Mouse (Mus musculus) kidney, embryonic 15.5 days (tissue): ENCODE data around the gene Ank3. TPM values are rescaled to one million over a fixed set of nuclear protein-coding genes. Genes with fewer than 3 reads are reported as not detected.

Experiments used
- ATAC-seq: fragments of 200-750 bp; cut with Nextera tagmentation; replicated peaks from 2 replicates; pipeline ENCODE4 v1.8.0; 2017; ENCODE audit warnings: moderate TSS enrichment; ENCODE audit not compliant: low FRiP score
- H3K27ac ChIP-seq: fragments of 300-500 bp; sonication (generic); 2 replicates; pipeline ENCODE4 v1.5.1; 2015; ENCODE audit warnings: mild to moderate bottlenecking, inconsistent platforms
- H3K27me3 ChIP-seq: fragments of 300-500 bp; sonication (generic); 2 replicates; pipeline ENCODE4 v1.6.1; 2015; ENCODE audit warnings: inconsistent platforms
- H3K36me3 ChIP-seq: fragments of 300-500 bp; sonication (generic); 2 replicates; pipeline ENCODE4 v1.6.1; 2015; ENCODE audit warnings: inconsistent platforms
- H3K4me1 ChIP-seq: fragments of 300-500 bp; sonication (generic); 2 replicates; pipeline ENCODE4 v1.6.1; 2015; ENCODE audit warnings: inconsistent platforms
- H3K4me2 ChIP-seq: fragments of 300-500 bp; sonication (generic); 2 replicates; pipeline ENCODE4 v1.6.1; 2015; ENCODE audit warnings: moderate library complexity, mild to moderate bottlenecking, inconsistent platforms
- H3K4me3 ChIP-seq: fragments of 300-500 bp; sonication (generic); replicated peaks from 2 replicates; pipeline ENCODE4 v1.5.1; 2015; ENCODE audit warnings: mild to moderate bottlenecking, inconsistent platforms
- H3K9ac ChIP-seq: fragments of 300-500 bp; sonication (generic); 2 replicates; pipeline ENCODE4 v1.6.1; 2015; ENCODE audit warnings: mild to moderate bottlenecking, inconsistent platforms
- H3K9me3 ChIP-seq: fragments of 300-500 bp; sonication (generic); replicated peaks from 2 replicates; pipeline ENCODE4 v1.6.1; 2016; ENCODE audit warnings: inconsistent platforms
- WGBS: fragments of 180-500 bp; shearing (Covaris S2); methylation state at CpG from one replicate; pipeline ENCODE4 v1.1.7; 2015; ENCODE audit warnings: mixed read lengths; 5-methylcytosine and 5-hydroxymethylcytosine counted together
- polyA plus RNA-seq: library from polyadenylated mRNA; unstranded; fragments of >200 nt; fragmentation: Nextera tagmentation; extraction: Ambion mirVana; gene quantifications from 2 replicates; pipeline ENCODE4 v1.2.1, GENCODE M21; 2015

Gene Ank3
- polyA plus RNA-seq, 1 experiment from 2014 or later: 47.9 TPM

DNA sequence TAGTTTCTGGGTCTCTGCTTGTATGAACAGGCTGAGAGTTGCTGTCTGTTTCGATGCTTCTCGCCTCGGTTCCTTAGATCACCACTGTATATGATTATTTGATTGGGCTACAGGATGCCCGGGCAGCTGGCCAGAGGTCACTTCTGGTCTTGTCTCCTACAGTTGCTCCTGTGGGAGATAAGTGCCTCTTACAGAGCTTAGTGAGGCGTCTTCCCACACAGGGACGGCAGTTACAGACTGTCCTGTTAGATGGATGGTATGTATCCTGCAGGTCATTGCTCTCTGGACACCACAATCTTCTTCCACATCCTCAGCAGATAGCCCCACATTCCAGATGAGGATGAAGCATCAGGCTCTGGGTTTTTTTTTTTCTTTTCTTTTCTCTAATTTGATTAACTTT lies 21.7 kb downstream of the Ank3 start:
- 68% methylated on average over 6 of the region's 6 CpGs for WGBS
- no peak overlapping the region for H3K4me3 ChIP-seq
- no peaks in the 10 kb centered on the region for H3K9me3 ChIP-seq
- H3K27me3 ChIP-seq: no peaks in the 10 kb centered on the region
- no peak overlapping the region for H3K4me2 ChIP-seq
- no peaks in the 10 kb centered on the region for H3K36me3 ChIP-seq
- no peaks in the 10 kb centered on the region for H3K4me1 ChIP-seq
- no peak overlapping the region for H3K9ac ChIP-seq
- no peak for ATAC-seq
- no peak overlapping the region for H3K27ac ChIP-seq

DNA sequence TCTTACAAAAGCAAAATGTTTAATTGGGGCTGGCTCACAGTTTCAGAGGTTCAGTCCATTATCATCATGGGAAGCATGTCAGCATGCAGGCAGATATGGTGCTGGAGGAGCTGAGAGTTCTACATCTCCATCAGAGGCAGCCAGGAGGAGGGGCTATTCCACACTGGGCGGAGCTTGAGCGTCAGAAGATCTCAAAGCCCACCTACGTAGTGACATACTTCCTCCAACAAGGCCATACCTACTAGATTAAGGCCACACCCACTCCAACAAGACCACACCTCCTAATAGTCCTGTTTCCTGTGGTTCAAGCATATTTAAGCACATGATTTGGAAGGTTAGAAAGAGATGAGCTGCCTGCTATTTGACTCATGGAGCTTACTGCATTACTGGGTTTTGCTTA lies 25.5 kb downstream of the Ank3 start:
- Histone ChIP-seq H3K36me3 (no peaks in the 10 kb centered on the region), H3K4me1 (no peaks in the 10 kb centered on the region), H3K9me3 (no peaks in the 10 kb centered on the region), H3K27ac (no peak overlapping the region), H3K4me2 (no peak overlapping the region), H3K4me3 (no peak overlapping the region), H3K27me3 (no peaks in the 10 kb centered on the region), H3K9ac (no peak overlapping the region)
- WGBS: 84% methylated on average over 3 of the region's 3 CpGs
- no peak for ATAC-seq

DNA sequence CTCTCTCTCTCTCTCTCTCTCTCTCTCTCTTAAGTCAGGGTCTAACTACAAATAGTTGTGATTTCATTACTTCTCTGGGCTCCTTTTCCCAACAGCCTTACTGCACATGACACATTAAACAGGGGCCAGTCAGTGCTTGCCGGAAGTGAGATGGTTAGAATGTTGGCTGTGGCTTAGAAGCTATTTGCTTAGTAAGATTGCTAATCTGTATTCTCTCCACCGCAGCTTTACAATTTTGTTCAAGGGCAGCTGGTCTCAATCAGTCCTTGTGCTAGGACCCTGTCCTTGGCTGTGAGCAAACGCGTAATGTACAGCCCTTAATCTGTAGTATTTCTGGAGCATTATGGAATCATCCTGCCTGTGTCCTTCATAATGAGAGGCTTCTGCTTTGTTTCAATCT lies 31.6 kb downstream of the Ank3 start:
- no peak overlapping the region for H3K4me2 ChIP-seq
- no peaks in the 10 kb centered on the region for H3K36me3 ChIP-seq
- no peak overlapping the region for H3K27ac ChIP-seq
- no peaks in the 10 kb centered on the region for H3K4me1 ChIP-seq
- H3K9ac ChIP-seq: no peak overlapping the region
- H3K27me3 ChIP-seq: no peaks in the 10 kb centered on the region
- ATAC-seq: no peak
- 81% methylated on average over 4 of the region's 4 CpGs for WGBS
- H3K4me3 ChIP-seq: no peak overlapping the region
- H3K9me3 ChIP-seq: no peaks in the 10 kb centered on the region

DNA sequence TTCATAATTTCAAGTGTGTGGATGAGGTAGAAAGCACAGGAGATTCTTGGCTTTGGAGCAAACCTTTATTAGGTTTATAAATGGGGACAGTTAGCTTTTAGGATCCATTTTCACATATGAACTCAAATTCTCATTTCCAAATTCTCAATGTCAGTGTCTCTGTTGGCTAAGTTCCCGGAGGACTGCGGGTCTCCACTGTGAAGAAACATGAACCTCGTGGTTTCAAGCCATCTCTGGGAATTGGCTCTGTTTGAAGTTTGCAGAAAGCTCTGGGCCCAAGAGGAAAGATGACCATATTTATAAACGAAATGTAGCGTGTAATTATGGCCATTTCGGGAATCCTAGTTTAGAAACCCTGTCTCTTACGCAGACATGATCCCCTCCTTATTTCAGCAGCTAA lies 32.5 kb downstream of the Ank3 start:
- H3K9me3 ChIP-seq: no peaks in the 10 kb centered on the region
- 85% methylated on average over 7 of the region's 7 CpGs for WGBS

DNA sequence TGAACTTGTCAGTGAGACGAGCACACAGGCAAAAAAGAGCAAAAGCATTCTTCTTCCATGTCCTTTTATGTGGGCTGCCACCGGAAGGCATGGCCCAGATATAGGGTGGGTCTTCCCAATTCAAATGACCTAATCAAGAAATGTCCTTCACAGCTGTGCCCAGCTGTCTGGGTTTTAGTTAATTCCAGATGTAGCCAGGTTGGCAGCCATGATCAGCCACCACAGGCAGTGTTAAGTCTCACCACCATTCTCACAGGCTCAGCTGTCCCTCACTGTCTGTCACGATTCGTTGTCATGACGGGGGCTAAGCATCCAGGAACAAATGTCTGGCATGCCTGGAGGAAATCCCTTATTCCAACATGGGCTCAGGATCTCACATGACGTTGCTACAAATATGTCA lies 36.6 kb downstream of the Ank3 start:
- 85% methylated on average over 6 of the region's 6 CpGs for WGBS
- no peak for ATAC-seq

More for the DNA sequence above, 32.5 kb downstream of the Ank3 start:
- no peak for ATAC-seq
- no peaks in the 10 kb centered on the region for H3K36me3 ChIP-seq
- H3K9ac ChIP-seq: no peak overlapping the region
- H3K4me3 ChIP-seq: no peak overlapping the region
- no peaks in the 10 kb centered on the region for H3K27me3 ChIP-seq
- no peak overlapping the region for H3K4me2 ChIP-seq
- H3K27ac ChIP-seq: no peak overlapping the region
- no peaks in the 10 kb centered on the region for H3K4me1 ChIP-seq

DNA sequence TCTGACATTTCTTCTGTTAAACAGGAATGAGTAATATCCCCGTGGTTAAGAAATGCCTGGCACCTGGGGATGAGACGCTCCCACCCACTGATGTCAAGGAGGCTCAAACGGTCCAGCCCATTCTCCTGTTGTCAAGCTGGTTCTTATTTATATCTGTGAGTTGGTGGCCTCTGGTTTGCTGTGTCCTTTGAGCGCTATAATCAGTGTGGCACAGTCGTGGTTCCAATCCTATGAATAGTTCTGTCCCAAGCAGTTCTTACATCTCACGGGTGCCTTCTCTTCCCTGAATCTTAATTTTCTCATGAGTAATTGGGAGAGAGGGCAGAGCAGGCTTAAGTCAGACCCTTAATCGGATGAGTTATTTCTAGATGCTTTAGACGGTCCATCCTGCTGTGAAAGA lies 40.9 kb downstream of the Ank3 start:
- WGBS: 78% methylated on average over 8 of the region's 8 CpGs
- no peak overlapping the region for H3K4me3 ChIP-seq
- no peaks in the 10 kb centered on the region for H3K36me3 ChIP-seq
- no peak overlapping the region for H3K9ac ChIP-seq
- no peak for ATAC-seq
- no peaks in the 10 kb centered on the region for H3K4me1 ChIP-seq
- no peaks in the 10 kb centered on the region; the same call in 1 of the 2 replicates for H3K9me3 ChIP-seq
- no peak overlapping the region for H3K4me2 ChIP-seq
- no peaks in the 10 kb centered on the region for H3K27me3 ChIP-seq
- no peak overlapping the region for H3K27ac ChIP-seq

More for the DNA sequence above, 36.6 kb downstream of the Ank3 start:
- no peak overlapping the region for H3K4me2 ChIP-seq
- H3K36me3 ChIP-seq: no peaks in the 10 kb centered on the region
- no peak overlapping the region for H3K9ac ChIP-seq
- no peaks in the 10 kb centered on the region for H3K4me1 ChIP-seq
- H3K4me3 ChIP-seq: no peak overlapping the region
- H3K27ac ChIP-seq: no peak overlapping the region
- no peaks in the 10 kb centered on the region; the same call in 1 of the 2 replicates for H3K9me3 ChIP-seq
- no peaks in the 10 kb centered on the region for H3K27me3 ChIP-seq

DNA sequence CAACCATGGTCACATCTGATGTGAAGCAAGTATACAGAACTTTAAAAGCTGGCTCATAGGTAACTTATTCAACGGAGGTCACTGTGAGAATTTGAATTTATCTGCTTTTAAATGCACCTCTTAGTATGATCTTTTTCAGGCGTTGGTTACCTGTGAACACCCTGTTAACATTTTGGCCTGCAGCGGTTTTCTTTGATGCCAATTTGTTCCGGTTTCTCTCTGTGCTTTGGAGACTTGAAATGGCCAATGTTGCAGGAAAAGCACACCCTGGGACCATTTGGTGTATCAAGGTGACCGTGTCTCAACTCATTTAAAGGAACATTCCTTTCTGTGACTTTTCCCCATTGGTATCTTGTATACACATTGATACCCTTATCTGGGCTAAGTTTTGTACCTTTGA lies 46.0 kb downstream of the Ank3 start:
- no peak overlapping the region for H3K4me2 ChIP-seq
- no peak for ATAC-seq
- H3K9me3 ChIP-seq: no peaks in the 10 kb centered on the region
- H3K27me3 ChIP-seq: no peaks in the 10 kb centered on the region
- H3K9ac ChIP-seq: no peak overlapping the region
- H3K36me3 ChIP-seq: no peaks in the 10 kb centered on the region
- no peaks in the 10 kb centered on the region for H3K4me1 ChIP-seq
- H3K27ac ChIP-seq: no peak overlapping the region
- H3K4me3 ChIP-seq: no peak overlapping the region
- WGBS: 71% methylated on average over 5 of the region's 5 CpGs

DNA sequence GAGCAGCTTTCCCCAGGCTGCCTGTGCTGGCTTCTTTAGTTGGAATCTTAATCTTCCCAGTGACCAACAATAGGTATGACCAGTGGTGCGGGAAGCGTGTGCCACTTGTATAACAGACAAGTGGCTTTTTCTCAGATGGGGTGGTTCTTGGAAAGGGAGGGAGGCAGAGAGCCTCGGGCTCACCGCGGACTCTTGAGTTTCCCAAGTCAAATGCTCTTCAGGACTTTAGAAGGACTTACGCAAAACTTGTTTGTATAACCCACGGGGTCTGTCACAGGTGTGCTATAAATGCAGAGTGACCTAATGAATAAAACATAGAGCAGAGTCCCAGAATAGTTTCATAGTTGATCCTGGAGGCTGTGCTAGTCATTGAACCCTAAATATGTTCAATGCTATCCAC lies 47.4 kb downstream of the Ank3 start:
- no peak for ATAC-seq
- 72% methylated on average over 7 of the region's 7 CpGs for WGBS
- H3K4me2 ChIP-seq: no peak overlapping the region
- no peaks in the 10 kb centered on the region for H3K4me1 ChIP-seq
- H3K4me3 ChIP-seq: no peak overlapping the region
- no peaks in the 10 kb centered on the region for H3K36me3 ChIP-seq
- H3K27ac ChIP-seq: no peak overlapping the region
- H3K27me3 ChIP-seq: no peaks in the 10 kb centered on the region
- H3K9ac ChIP-seq: no peak overlapping the region
- no peaks in the 10 kb centered on the region for H3K9me3 ChIP-seq

DNA sequence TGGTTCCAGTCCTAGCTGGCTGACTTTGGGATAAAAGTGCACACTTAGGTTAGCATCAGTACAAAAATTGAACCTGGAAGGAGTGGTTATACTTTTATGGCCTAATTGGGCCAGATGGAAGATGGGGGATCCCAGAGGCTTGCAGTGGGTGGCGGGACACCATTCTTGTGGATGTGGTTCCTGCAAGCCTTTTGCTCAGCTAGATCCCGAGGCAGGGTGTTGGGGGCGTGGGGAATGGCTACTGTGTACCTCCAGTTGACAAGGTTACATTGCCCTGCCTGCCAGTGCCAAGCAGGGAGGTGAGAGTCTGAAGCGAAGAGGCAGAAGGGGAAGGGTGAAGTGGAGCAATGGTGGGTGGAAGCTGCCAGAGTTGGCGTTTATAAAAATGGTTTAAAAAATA lies 48.0 kb downstream of the Ank3 start:
- no peak overlapping the region for H3K9ac ChIP-seq
- no peaks in the 10 kb centered on the region for H3K9me3 ChIP-seq
- H3K36me3 ChIP-seq: no peaks in the 10 kb centered on the region
- no peak overlapping the region for H3K4me3 ChIP-seq
- no peak overlapping the region for H3K27ac ChIP-seq
- no peak for ATAC-seq
- WGBS: 75% methylated on average over 5 of the region's 5 CpGs
- no peak overlapping the region for H3K4me2 ChIP-seq
- no peaks in the 10 kb centered on the region for H3K4me1 ChIP-seq
- H3K27me3 ChIP-seq: no peaks in the 10 kb centered on the region

DNA sequence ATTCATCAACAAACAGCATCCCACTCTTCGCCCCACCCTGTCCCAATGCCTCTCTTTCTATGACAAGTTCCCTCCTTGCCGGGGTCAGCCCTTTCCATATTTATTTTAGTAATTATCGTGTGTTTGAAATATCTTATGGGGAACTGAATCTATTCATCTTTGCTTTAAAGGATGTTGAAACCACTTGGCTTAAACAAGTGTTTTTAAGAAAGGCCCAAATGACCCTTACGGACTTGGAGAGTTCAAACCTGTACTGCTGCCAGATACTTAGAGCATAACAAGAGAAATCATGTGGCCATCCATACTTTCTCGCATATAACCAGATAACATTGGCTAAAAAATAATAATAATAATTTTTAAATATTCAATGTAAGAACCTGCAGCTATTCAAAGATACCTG lies 48.7 kb downstream of the Ank3 start:
- no peak overlapping the region for H3K4me3 ChIP-seq
- no peak overlapping the region for H3K4me2 ChIP-seq
- H3K36me3 ChIP-seq: no peaks in the 10 kb centered on the region
- H3K27ac ChIP-seq: no peak overlapping the region
- no peak overlapping the region for H3K9ac ChIP-seq
- no peaks in the 10 kb centered on the region for H3K4me1 ChIP-seq
- ATAC-seq: no peak
- WGBS: 94% methylated on average over 5 of the region's 5 CpGs
- no peaks in the 10 kb centered on the region for H3K9me3 ChIP-seq
- H3K27me3 ChIP-seq: no peaks in the 10 kb centered on the region

DNA sequence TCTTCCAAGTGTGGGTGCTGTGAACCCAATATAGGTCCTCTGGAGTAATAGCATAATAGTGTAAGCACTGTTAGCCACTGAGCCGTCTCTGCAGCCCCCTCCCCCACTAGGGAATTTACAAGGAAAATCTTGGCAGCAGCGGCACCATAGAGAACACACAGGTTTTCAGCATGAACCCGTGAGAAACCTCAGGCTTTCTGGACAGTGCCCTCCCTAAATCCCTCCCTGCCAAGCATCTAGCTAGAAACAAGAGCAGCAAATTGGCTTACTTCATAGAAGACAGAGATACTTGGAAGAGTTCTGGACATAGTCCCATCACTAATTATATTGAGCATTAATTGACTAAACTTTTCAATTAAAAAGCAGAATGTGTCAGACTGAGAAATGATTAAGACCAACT lies 49.6 kb downstream of the Ank3 start:
- H3K9ac ChIP-seq: no peak overlapping the region
- H3K4me2 ChIP-seq: no peak overlapping the region
- H3K27me3 ChIP-seq: no peaks in the 10 kb centered on the region
- H3K4me3 ChIP-seq: no peak overlapping the region
- no peaks in the 10 kb centered on the region for H3K36me3 ChIP-seq
- WGBS: 61% methylated on average over 3 of the region's 3 CpGs
- ATAC-seq: no peak
- no peak overlapping the region for H3K27ac ChIP-seq
- H3K4me1 ChIP-seq: peaks cover 4% of the 10 kb centered on the region; the same call in 1 of the 2 replicates
- H3K9me3 ChIP-seq: no peaks in the 10 kb centered on the region

DNA sequence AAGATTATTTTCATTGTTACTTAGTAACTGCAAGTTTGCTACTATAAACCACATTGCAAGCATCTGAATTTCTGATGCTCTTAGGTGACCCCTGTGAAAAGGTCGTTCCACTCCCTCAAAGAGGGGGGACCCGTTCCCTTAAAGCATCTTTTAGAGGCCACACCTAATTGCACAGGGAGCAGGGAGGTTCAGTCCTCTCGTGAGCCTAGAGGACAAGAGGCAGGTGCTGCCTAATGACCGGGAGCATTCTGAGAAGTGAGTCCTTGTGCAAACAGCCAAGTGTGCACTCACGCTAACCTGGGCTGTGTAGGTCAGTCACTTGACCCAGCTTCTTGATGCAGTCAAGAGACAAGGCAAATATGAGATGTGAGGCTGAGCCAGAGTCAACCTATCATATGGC lies 52.4 kb downstream of the Ank3 start:
- no peaks in the 10 kb centered on the region for H3K27me3 ChIP-seq
- H3K4me2 ChIP-seq: no peak overlapping the region
- no peak overlapping the region for H3K27ac ChIP-seq
- peaks cover 8% of the 10 kb centered on the region; the same call in 1 of the 2 replicates for H3K4me1 ChIP-seq
- 36% methylated on average over 5 of the region's 5 CpGs for WGBS
- no peaks in the 10 kb centered on the region for H3K9me3 ChIP-seq
- no peak overlapping the region for H3K9ac ChIP-seq
- ATAC-seq: no peak
- no peak overlapping the region for H3K4me3 ChIP-seq
- H3K36me3 ChIP-seq: no peaks in the 10 kb centered on the region

DNA sequence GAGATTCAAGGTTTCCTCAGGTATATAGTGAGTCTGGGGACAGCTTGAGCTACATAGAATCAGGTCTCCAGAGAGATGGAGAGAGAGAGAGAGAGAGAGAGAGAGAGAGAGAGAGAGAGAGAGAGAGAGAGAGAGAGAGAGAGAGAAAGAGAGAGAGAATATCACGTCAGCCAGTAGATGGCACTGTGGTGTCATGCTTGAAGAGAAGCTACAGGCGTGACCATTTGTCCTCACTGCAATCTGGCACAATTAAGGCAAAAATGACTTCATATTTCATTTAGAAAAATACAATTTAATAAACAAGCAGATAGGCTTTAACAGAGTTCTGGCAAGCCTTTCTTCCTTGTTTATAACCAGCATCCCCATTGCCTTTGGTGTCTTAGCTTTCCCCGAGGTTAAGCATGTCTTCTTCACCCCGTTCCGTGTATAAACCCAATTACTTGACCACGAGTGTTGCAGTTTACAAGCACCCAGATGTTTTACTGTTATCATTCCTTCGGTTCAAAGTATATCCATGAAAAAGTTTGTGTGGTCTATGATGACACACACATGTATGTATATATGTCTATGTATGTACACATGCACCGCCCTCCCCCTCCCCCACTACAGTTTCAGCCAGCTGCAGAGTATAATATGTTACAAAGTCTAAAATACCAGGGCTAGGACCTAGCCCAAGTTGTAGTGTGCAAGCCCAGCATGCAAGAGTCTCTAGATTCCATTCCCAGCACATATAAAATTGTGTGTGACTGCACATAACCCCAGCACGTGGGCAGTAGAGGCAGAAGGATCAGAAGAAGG lies 53.8 kb downstream of the Ank3 start:
- no peaks in the 10 kb centered on the region for H3K36me3 ChIP-seq
- H3K27ac ChIP-seq: peak overlapping the region; percentile 15; the same call in 1 of the 2 replicates
- H3K9me3 ChIP-seq: no peaks in the 10 kb centered on the region
- no peak overlapping the region for H3K9ac ChIP-seq
- peaks cover 8% of the 10 kb centered on the region; the same call in 1 of the 2 replicates for H3K4me1 ChIP-seq
- no peaks in the 10 kb centered on the region for H3K27me3 ChIP-seq
- WGBS: 49% methylated on average over 9 of the region's 9 CpGs
- no peak for ATAC-seq
- H3K4me3 ChIP-seq: no peak overlapping the region
- H3K4me2 ChIP-seq: no peak overlapping the region
